Mouse (Mus musculus) T-helper 1 cell (primary cell): ENCODE measurements at regions not wholly inside any gene's neighbourhood (a gene's known extent, or its start where the extent isn't known, plus 50 kb on each side); places are given as distances from the start of the nearest gene placed in this dataset.

Experiments used
- in situ Hi-C: fragments of 300-600 bp; cut with MboI, MseI; formaldehyde crosslinking; loops from one replicate; pipeline ENCODE4 v1.15.1; 2025; ENCODE audit warnings: high pct_unique_total_duplicates

DNA sequence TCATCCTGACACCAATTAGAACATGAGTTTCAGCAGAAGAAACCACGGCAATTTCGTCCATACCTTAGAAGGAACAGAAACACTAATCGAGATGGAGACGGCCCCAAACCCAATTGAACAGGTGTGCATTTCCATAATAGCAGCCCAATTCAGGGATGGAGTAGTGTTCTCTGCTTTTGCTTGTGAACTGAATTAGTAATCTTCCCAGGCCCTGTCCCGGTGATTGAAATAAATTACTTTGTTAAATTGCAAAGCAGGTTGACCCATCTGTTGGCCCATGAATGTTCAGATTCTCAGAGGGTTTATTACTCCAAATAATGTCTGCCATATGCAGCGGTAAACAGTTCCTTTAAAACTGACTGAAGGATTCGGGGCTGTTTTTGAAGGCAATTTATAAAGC, 388.5 kb upstream of the Nfe2l3 start:
- in situ Hi-C loops: no loop called here

DNA sequence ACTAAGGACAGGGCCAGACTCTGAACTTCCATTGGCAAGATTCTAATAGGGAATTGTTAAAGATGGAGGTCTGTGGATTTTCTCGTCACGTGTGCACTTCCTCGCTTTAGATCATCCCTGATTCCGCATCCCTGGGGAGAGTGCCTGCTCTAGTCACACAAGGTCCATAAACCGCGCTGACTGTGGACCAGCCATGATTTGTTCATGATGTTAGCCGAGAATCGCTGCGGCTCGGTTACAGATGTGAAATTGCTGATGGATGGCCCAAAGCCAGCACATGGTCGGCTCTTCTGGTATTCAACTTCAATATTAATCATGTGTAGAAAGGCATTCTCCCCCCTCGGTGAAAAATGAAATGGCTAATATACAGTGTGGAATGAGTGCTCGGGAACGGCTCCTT, 387.6 kb upstream of the Nfe2l3 start:
- in situ Hi-C loops: no loop called here

DNA sequence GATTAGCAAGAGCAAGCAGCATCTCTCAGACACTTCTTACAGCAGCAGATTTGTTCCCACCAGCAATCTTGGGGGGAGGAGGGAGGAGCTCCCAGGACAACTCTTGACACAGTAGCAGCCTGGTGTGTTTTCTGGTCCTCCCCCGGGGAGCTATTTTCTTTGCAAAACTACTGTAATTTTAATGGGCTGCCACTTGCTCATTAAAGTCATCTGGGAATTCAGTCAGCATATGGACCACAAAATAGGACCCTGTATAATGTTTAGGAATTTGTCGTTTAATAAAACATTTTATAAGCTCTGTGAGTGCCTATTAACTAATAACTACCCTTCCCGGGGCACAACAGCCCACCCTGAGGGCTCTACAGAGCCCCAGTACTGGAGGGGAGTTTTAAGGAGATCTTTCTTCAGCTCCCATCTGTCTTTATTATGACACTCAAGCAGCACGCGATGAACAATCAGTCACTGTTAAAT, 380.0 kb upstream of the Nfe2l3 start:
- in situ Hi-C loops: no loop called here

DNA sequence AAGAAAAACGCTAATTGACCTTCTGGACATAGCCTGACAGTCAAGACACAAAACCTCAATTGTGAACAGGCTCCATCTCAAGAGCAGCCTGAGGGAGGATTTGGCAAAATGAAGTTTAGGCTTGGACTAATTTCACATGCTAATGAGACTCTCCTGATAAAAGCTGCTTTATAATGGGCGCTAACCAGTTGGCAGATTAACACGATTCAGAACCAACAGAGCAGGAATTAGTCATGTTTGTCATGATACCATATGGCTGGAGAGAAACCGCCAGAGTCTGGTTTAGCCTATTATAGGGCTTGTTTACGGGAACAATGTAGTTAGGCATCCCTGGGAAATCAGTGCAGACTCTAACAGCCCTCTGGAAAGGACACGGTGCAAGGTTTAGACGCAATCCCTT, 375.2 kb upstream of the Nfe2l3 start:
- in situ Hi-C loops: no loop called here

DNA sequence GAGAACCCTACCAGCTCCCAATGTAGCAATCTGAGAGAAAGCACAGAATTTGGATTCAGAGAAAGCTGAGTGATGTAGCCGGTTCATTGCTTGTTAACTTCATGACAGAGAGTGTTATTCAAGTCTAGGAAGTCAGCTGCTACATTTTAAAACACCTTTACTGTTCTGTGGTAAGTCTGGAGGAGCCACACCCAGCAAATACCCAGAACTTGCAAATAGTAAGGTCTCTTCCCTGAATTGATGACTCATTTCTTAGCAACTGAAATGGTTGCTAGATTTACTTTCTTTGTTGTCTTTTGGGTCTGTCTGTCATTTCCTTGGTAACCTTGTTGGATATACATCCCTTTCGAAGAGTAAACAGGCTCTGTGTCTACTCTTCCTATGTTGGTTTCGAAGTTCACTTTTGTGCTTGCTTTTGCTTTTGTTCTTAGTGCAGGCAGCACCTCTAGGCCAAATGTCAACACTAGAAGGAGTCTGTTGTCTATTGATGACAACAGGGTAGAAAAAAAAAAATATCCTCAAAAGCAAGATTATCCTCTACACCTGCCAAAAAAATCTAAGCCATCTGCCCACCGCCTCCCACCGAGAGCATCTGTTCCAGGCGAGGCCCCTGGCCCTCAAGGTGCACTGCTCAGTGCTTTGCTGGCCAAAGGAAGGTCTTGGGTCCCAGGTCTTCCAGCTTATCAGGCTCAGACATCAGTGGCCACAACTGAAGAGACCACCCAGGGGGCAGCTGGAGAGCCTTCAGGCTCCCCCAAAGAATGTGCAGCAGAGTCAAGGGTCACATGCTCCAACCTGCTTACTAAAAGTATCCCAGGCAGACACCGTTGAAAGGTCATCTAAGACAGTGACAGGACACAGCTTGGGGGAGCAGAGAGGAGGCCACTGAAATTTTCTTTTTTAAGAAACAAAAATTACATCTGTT, 372.3 kb upstream of the Nfe2l3 start:
- in situ Hi-C loops: no loop called here

DNA sequence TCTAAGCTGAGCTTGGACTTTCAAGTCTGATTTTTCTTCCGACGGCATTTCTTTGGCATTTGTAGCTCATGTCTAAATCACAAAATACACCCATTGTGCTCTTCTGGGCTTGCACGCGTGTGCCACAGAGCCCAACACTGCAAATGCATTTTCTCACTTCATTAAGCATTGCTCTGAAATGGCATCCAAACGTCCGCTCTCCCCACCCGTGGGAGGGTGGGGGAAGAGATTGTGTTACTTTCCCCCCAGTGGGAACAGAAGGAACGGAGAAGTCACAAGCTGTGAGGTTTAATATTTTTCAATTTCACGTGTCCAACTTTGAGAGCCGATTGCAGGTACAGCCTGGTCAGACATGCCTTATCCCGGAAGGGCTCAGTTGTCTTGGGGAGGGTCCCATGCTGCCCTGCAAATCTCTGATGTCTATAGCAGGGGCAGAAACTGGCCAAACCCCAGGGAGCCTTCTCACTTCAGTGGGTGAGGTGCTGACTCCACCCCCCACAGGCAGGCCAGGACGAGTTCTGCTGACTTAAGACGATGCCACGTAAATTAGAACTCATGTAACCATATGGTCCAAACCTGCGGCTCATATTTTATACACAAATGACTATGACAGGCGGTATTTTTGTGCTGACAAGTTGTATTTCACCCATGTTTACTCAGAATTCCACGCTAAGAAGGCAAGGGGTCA, 371.5 kb upstream of the Nfe2l3 start:
- in situ Hi-C loops: no loop called here

DNA sequence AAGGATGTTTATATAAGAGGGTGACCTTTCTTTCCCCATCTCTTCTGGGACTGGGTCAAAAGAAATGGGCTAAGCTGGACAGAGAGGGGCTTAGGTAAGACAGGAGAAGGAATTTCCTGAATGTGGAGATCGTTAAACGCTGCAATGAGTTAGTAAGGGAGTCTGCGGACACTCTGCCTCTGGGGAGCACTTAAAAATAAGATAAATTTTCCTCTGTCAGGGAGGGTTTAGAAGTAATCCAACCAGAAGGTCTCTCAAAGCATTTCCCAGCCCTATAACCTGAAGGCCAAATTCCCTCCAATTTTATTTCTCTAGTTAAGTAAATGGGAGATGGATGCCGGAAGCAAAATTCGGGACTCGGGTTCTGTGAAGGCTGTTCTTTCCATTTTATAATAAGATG, 367.3 kb upstream of the Nfe2l3 start:
- in situ Hi-C loops: no loop called here

DNA sequence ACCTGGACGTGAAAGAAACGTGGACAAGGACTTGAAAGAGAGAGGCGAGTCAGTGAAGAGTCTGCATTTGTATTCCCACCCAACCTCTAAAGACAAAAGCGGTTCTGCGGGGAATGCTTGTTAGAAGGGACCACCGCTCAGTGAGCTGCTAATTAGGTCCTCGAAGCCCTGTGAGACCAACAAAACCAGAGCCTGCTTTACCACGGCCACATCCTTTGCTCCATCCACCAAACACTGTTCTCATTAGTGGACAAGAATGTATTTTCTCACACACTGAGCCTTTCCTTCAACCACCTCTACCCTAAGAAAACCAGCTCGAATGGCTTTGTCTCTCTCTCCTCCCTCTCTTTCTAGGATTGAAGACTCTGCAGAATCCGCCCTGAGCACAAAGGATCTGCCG, 365.1 kb upstream of the Nfe2l3 start:
- in situ Hi-C loops: no loop called here

DNA sequence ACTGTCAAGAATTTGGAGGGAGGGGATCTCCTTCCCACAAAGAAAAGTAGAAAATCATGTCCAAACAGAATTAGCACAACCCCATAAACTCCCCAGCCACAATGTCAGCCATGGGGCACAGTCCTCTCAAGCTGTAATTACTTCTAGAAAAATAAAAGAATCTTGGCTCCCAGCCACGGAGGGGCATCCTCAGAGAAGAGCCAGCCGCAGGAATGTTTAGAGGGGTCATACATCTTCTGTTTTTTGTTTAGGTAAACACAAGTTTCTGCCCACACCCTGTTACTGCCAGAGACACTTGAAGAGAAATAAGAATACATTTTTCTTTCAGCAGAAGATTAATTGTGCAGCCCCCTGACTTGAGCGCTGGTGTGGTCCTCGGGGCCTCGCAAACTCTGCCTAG, 362.5 kb upstream of the Nfe2l3 start:
- in situ Hi-C loops: no loop called here

DNA sequence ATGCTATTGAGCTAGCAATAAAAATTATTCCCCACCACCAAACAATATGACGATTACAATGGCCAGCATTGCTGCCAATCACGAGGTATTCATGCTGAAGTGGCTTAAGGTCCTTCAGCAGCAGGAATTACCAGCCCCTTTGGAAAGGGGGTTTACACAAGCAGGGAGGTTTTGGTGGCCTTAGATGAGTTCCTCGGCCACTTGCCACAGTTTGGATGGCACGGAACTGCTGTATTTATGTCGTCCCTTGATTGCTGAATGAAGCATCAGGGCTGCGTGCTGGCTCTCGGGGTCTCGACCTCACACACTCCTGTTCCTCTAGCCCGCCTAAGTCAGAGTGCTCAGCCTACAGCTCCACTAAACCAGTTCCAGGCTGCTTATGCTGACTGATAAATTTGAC, 361.2 kb upstream of the Nfe2l3 start:
- in situ Hi-C loops: no loop called here

DNA sequence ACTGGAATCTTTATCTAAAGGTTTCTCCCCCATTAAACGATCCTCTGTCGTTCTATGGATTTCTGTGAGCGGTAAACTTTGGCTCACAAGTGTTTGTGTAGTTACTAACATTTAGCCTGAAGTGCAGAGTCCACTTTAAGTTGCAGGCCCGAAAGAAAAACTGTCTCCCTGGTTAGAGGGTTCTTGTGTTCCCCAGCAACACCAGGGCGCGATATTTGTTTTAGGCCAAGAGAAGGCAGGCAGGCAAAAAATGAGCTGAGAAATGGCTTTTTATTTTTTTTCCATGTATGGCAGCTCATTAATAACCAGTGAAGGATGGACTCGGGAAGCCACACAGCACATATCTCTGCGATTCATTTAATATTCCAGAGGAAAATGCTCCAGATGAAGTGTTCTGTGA, 357.4 kb upstream of the Nfe2l3 start:
- in situ Hi-C loops: no loop called here

DNA sequence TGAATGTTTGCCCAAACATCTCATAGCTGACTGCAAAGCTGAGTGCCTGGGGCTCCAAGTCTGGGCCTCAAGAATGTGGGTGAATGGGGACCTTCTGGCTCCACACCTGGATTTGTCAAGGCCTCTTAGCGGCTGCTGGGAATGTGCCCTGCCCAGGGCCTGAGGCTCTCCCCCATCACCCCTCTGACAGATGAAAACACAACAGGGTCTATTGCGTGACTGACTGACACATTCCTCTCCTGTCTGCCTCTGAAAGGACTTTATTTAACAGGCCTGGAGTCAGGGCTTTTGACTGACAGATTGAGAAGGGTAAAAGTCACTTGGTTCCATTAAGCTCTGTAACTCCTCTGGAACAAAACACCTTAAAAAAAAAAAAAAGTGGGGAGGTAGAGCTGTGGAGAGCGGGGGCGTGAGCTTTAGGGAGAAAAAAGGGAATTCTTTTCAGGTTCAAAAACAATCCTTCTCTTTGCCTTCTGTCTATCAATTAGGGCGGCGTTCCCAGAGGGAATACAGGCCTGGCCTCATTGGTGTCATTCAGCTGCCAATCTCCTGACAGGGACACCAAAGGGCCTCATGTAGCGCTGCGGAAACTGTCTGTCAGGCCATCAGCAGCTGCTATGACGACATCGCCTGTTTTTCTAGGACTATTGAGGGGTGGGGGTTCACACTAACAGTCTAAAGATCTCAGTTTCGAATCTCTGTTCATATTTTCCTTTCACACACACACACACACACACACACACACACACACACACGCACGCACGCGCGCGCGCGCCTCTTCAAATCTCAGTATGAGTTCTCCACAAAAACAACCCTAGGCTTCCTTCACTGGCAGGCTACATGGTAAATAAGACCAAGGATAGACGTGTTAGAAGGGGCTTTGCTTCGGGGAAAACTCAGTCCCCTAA, 355.4 kb upstream of the Nfe2l3 start:
- in situ Hi-C loops: no loop called here

DNA sequence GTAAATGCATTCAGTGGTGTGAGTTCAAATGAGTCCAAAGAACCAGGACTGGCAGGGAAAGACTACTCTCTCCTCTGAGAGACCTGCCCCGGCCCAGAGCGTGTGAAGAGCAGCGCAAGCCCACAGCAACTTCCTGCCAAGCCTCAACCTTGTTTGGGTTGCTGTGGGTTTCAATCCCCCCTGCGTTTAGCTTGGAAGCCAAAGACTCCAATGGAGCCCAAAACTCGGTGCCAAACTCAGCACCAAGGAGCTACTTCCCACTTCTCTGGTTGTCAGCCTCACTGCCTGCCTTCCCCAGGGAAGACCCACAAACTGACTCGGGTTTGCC, 354.7 kb upstream of the Nfe2l3 start:
- in situ Hi-C loops: no loop called here

DNA sequence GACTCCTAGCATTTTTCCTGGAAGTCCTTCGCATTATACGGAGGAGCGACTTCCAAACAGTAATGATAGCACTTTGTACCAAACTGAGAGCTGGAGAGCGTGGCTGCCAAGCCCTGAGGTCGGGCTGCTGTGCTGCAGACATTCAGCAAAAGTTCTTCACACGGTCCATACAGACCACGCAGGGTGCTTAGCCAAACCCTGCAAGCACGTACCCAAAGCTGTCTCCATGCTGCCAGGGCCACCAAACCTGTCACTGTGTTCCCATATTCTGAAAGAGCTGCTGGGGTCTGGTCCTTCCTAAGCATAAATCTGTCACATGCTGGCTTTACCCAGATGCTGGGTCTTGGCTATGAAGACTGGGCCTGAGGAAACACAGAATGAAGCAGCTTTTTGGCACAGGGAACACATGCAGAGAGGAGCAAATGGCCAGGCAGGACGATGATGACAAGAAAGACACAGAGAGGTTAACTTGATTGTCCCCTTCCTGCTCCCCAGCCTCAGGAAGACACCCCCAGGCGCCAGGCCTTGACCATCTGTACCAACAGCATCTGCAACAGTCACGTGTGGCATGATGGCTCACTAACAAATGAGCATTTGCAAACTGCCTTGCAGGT, 354.0 kb upstream of the Nfe2l3 start:
- in situ Hi-C loops: no loop called here

DNA sequence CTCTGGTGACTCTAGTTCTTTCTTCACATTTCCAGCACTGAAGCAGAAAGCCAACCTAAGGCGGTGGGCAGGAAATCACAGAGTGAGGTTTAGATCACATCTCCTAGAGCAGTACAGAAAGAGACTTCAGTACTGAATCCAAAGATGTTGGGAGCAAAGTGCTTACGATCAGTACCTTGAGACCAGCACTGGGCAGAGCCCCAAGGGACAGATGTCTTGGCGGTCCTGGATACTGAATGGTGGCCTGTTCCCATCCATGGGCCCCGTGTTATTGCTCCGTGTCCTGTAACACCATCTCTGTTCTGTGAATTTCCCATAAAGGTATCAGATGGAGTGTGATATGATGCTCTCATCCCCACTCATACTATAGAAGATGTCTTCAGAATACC, 353.5 kb upstream of the Nfe2l3 start:
- in situ Hi-C loops: no loop called here

DNA sequence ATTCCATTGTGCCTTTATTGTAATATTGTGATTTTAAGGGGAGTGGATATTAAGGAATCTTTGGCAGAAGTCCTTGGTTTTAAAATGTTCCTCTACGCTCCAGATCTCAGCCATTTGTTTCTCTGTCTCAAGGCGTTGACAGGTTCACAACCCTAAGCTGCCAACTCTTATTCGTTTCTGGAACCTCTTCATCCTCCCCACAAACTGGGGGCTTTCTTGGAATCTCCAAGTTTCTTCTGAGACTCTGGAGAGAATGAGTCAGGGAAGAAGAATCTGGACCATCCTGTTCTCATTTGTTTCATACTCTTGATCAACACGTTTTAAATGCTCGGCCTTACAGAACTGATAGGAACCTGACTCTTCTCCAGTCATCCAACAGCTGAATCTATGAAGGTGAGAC, 351.4 kb upstream of the Nfe2l3 start:
- in situ Hi-C loops: no loop called here

DNA sequence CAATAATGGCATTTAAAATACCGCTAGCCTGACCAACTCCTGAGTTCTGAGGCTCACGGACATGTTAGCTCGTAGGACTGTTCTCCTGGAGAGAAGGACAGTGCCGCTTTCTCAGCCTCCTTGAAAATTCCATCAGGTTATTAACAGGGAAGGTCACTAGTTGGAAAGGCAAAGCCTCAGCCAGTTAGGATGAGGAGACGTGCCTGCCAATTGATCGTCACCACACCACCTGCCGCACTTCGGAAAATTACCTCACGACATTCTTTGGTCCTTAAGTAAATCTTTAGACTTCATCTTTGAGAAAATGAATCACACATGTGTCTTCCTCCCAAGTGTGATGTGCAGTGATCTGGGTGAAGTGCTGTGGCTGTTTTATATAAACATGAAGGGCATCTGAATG, 347.8 kb upstream of the Nfe2l3 start:
- in situ Hi-C loops: no loop called here

DNA sequence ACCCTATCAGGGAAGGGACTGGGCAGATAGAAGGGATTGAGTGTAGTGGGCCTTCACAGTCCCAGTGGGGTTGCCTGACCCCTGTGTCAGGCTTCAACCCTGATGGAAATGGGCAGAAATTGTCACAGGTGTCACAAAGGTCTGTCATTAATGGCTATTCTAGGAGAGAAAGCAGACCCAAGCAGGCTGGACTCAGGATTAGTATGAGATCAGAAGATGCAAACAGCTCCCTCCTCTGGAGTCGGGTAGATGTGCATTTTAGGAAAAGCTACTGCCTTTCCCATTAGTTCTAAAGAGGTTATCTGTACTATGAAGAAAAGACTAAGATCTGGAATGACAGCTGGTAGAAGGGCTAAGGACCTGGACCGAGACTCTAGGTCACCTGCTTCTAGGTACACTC, 346.9 kb upstream of the Nfe2l3 start:
- in situ Hi-C loops: no loop called here

DNA sequence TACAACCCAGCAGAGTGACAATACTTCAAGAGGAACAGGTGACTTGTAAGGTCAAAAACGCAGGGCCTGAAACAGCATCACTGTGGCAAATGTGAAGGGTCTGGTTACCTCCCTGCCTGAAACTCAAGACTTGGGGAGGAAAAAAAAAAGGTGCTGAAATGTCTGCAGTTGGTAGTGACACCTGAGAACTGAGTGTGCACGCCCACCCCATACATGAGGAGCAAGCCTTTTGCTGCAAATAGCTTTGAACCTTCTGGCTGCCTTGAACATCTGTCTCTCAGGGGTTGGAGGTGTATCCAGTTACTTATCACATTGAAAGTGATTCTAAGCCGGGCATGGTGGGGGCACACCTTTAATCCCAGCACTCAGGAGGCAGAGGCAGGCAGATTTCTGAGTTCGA, 346.1 kb upstream of the Nfe2l3 start:
- in situ Hi-C loops: no loop called here

DNA sequence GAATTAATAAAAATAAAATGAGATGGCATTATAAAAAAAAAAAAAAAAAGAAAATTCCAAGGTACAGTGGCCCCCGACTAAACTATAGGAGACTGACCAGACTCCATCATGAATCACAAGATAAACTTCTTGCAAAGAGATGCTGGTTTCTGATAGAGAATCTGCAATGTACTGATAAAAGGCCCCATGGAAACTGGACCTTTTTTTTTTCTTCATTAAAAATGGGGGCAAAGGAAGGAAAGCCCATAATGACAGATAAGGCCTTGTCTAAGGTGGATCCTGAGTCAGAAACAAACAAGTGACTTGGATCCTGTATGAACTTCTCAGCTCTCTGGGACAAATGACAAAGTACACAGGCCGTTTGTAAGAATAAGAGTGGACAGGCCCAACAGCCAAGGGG, 344.7 kb upstream of the Nfe2l3 start:
- in situ Hi-C loops: no loop called here

DNA sequence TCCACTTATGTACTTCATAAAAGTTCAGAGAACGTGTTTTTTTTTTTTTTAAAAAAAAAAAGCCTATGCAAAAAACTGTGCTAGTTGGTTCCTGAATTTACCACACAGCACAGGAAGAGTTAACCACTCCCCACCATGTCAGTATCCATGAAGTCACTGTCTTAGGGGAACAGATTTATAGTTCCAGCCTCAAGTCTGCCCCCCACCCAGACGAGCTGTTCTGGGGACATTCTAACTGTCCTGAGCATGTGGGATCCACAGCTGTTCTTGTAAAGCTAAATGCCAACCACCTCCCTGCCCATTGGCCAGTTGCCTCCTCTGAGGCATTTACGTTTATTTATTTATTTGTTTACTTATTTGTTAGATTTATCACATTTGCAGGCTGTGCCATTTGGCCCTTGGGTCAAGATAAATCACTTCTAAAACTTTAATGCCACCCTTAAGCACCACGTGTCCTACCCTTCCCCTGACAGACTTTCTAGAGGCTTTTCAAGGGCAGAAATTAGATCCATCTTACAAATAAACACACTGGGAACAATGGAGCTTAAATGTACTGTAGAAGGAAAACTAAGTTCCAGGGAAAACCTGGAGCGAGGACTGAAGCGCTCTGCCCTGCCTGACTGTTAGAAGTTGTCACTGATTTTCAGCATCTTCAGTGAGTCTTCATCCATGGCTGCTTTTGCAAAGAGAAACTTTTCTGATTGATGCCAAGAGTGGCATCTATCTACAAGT, 343.7 kb upstream of the Nfe2l3 start:
- in situ Hi-C loops: no loop called here
